Mouse (Mus musculus): Measurements from ENCODE around the gene Enpp4. TPM values are rescaled to one million over a fixed set of nuclear protein-coding genes. Genes with fewer than 3 reads are reported as not detected.

Enpp4 gene
- polyA plus RNA-seq, 1 experiment from 2014 or later = 6.0 TPM

DNA sequence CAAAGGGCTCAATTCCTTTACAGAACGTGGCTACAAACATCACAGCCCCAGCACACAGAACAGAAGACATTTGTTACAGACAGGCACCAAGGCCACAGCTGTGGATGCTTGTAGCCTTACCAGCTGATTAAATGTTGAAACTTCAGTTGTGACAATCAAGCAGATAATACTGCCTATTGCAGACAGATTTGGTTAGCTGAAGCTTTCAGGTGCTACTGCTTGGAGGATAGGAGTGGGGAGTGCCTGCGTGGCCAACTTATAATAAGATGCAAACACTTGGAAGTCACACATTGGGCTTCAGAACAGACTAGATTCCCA is 27.8 kb downstream of the Enpp4 start:
- Histone ChIP-seq H3K36me3 (ENCODE audit: control insufficient read depth, insufficient read depth, low read length) (no peaks in the 10 kb centered on the region), H3K9me3 (ENCODE audit: control insufficient read depth, low read length) (no peaks in the 10 kb centered on the region)
- 68% methylated on average over 2 of the region's 2 CpGs for WGBS

DNA sequence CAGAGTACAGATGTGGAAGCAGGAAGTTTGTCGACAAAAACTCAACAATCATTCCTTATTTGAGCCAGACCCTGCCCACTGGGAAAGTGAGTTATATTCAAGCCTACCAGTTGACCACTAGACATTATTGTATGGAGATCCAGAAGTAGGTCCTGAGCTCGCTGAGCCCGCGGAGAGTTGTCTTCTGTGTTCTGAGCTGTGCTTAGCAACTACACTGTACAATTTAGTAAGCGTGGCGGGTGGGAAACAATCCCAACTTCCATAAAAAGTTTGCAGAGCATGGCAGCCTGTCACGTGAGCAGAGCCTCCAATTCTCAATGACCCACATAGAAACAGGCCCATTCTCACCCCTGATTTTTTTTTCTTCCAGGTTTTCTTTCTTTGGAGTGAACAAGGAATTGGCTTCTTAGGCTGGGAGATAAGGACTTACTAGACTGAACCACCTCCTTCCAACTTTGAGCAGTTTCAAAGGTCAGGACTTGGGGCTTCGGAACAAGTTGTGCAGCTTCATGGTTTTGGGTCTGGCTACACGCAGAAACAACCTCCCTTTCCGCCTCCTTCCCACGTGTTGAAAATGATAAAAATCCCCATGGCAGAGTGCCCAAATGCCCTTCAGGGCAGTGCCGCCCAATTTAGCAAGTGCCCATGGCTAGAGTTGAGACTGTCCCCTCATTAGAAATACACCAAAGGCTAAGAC is 28.3 kb downstream of the Enpp4 start:
- no peak for ATAC-seq (ENCODE audit: low read depth)
- WGBS = 68% methylated on average over 12 of the region's 12 CpGs

More for the DNA sequence above, 27.8 kb downstream of the Enpp4 start:
- no peak overlapping the region for H3K4me2 ChIP-seq (ENCODE audit: low read depth, low read length)
- no peak overlapping the region for H3K27ac ChIP-seq (ENCODE audit: low read length)
- no peak for ATAC-seq (ENCODE audit: low read depth)
- H3K4me3 ChIP-seq (ENCODE audit: low read length) = no peak overlapping the region
- H3K27me3 ChIP-seq (ENCODE audit: control insufficient read depth, insufficient read depth, low read depth, low read length) = no peaks in the 10 kb centered on the region
- H3K4me1 ChIP-seq (replicated peaks; ENCODE audit: control insufficient read depth, insufficient read depth, low read length) = no peaks in the 10 kb centered on the region
- no peak overlapping the region for H3K9ac ChIP-seq (ENCODE audit: low read length)

DNA sequence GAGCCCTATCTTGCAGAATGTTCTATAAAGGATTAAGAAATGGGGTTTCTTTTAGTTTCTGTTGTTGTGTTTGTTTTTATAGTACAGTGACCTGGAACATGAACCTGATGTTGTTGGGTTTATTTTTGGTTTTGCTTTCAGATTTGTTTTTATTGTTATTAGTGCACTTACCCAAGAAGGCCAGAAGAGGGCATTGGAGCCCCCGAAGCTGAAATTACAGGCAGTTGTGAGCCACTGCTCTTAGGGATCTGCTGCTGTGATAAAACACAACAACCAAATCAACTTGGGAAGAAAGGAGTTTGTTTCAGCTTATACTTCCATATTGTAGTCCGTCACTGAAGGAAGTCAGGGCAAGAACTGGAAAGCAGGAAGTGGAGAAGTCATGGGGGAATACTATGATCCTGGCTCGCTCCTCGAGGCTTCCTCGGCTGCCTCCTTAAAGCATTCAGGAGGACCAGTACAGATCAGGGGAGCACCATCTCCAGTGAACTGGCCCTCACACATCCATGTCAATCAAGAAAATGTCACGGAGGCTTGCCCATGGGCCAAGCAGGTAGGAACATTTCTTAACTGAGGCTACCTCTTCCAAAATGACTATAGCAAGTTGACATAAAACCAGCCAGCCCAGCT is 29.4 kb downstream of the Enpp4 start:
- Histone ChIP-seq H3K27me3 (ENCODE audit: control insufficient read depth, insufficient read depth, low read depth, low read length) (no peaks in the 10 kb centered on the region), H3K9me3 (ENCODE audit: control insufficient read depth, low read length) (no peaks in the 10 kb centered on the region), H3K4me3 (ENCODE audit: low read length) (no peak overlapping the region), H3K9ac (ENCODE audit: low read length) (no peak overlapping the region), H3K4me2 (ENCODE audit: low read depth, low read length) (no peak overlapping the region), H3K4me1 (replicated peaks; ENCODE audit: control insufficient read depth, insufficient read depth, low read length) (no peaks in the 10 kb centered on the region), H3K27ac (ENCODE audit: low read length) (no peak overlapping the region), H3K36me3 (ENCODE audit: control insufficient read depth, insufficient read depth, low read length) (no peaks in the 10 kb centered on the region)
- ATAC-seq (ENCODE audit: low read depth) = no peak
- WGBS = 45% methylated on average over 6 of the region's 6 CpGs

More for the DNA sequence above, 28.3 kb downstream of the Enpp4 start:
- no peaks in the 10 kb centered on the region for H3K36me3 ChIP-seq (ENCODE audit: control insufficient read depth, insufficient read depth, low read length)
- no peaks in the 10 kb centered on the region for H3K4me1 ChIP-seq (replicated peaks; ENCODE audit: control insufficient read depth, insufficient read depth, low read length)
- no peak overlapping the region for H3K4me3 ChIP-seq (ENCODE audit: low read length)
- no peak overlapping the region for H3K9ac ChIP-seq (ENCODE audit: low read length)
- no peaks in the 10 kb centered on the region for H3K27me3 ChIP-seq (ENCODE audit: control insufficient read depth, insufficient read depth, low read depth, low read length)
- no peaks in the 10 kb centered on the region for H3K9me3 ChIP-seq (ENCODE audit: control insufficient read depth, low read length)
- H3K27ac ChIP-seq (ENCODE audit: low read length) = no peak overlapping the region
- H3K4me2 ChIP-seq (ENCODE audit: low read depth, low read length) = no peak overlapping the region

DNA sequence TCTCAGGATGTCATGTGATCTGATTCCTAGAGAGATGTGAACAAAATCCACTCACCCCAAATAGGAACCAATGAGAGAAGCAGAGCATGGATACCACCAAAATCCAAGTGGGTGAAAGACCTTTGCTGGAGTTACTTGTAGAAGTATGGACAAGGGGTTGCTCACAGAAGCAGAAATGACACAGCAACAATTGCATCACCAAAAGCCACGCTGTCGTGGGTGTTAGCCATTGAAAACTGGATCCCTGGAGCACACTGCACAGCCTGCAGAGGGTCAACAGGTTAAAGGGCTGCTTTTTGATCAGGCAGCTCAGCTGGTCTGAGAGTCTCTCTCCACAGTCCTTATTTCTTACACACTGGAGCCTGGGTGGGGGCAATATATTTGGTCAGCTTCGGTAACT is 30.0 kb downstream of the Enpp4 start:
- WGBS = 71% methylated on average over 3 of the region's 3 CpGs
- no peaks in the 10 kb centered on the region for H3K9me3 ChIP-seq (ENCODE audit: control insufficient read depth, low read length)
- ATAC-seq (ENCODE audit: low read depth) = no peak
- no peak overlapping the region for H3K27ac ChIP-seq (ENCODE audit: low read length)
- H3K4me2 ChIP-seq (ENCODE audit: low read depth, low read length) = no peak overlapping the region
- no peaks in the 10 kb centered on the region for H3K4me1 ChIP-seq (replicated peaks; ENCODE audit: control insufficient read depth, insufficient read depth, low read length)
- no peaks in the 10 kb centered on the region for H3K36me3 ChIP-seq (ENCODE audit: control insufficient read depth, insufficient read depth, low read length)
- no peak overlapping the region for H3K4me3 ChIP-seq (ENCODE audit: low read length)
- no peak overlapping the region for H3K9ac ChIP-seq (ENCODE audit: low read length)
- no peaks in the 10 kb centered on the region for H3K27me3 ChIP-seq (ENCODE audit: control insufficient read depth, insufficient read depth, low read depth, low read length)

DNA sequence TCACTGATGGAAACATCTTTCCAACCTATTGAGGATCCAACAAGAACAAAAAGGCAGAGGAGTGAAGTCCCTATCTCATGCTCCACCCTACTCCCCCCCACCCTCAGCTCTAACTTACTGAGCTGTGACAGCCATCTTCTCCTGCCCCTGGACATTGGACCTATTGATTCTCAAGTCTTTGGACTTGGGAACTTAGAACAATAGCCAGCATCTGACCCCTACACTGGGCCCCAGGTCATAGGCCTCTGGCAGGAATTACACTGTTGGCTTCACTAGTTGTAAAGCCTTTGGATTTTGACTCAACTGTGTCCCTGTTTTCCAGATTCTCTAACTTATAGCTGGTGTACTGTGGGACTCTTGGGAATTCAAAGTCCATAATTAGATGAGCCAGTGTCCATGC is 33.9 kb downstream of the Enpp4 start:
- Histone ChIP-seq H3K4me2 (ENCODE audit: low read depth, low read length) (no peak overlapping the region), H3K9ac (ENCODE audit: low read length) (no peak overlapping the region), H3K27me3 (ENCODE audit: control insufficient read depth, insufficient read depth, low read depth, low read length) (no peaks in the 10 kb centered on the region), H3K4me1 (replicated peaks; ENCODE audit: control insufficient read depth, insufficient read depth, low read length) (no peaks in the 10 kb centered on the region), H3K36me3 (ENCODE audit: control insufficient read depth, insufficient read depth, low read length) (no peaks in the 10 kb centered on the region), H3K27ac (ENCODE audit: low read length) (no peak overlapping the region), H3K9me3 (ENCODE audit: control insufficient read depth, low read length) (no peaks in the 10 kb centered on the region), H3K4me3 (ENCODE audit: low read length) (no peak overlapping the region)
- no peak for ATAC-seq (ENCODE audit: low read depth)

DNA sequence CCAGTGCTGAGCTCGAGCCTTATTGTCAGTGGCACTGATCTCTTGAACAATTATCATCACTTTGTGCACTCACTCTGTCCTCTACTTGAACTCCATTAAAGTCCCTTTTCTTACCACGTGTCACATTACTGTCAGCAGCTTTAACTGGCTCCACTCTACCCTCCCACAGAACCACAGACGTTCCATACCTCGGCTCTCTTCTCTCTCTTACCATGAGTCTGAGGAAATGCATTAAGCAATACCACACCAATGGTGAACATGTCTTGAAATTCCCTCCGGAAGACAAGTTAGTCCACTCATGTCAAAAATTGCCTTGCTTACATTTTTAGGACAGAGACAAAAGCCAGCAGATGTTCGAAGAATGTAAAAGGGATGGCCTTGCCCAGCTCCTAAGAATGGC is 36.7 kb downstream of the Enpp4 start:
- no peaks in the 10 kb centered on the region for H3K4me1 ChIP-seq (replicated peaks; ENCODE audit: control insufficient read depth, insufficient read depth, low read length)
- no peak for ATAC-seq (ENCODE audit: low read depth)
- no peak overlapping the region for H3K27ac ChIP-seq (ENCODE audit: low read length)
- 70% methylated on average over 6 of the region's 6 CpGs for WGBS
- no peak overlapping the region for H3K4me2 ChIP-seq (ENCODE audit: low read depth, low read length)
- no peak overlapping the region for H3K4me3 ChIP-seq (ENCODE audit: low read length)
- H3K27me3 ChIP-seq (ENCODE audit: control insufficient read depth, insufficient read depth, low read depth, low read length) = no peaks in the 10 kb centered on the region
- H3K9me3 ChIP-seq (ENCODE audit: control insufficient read depth, low read length) = no peaks in the 10 kb centered on the region
- no peak overlapping the region for H3K9ac ChIP-seq (ENCODE audit: low read length)
- no peaks in the 10 kb centered on the region for H3K36me3 ChIP-seq (ENCODE audit: control insufficient read depth, insufficient read depth, low read length)

DNA sequence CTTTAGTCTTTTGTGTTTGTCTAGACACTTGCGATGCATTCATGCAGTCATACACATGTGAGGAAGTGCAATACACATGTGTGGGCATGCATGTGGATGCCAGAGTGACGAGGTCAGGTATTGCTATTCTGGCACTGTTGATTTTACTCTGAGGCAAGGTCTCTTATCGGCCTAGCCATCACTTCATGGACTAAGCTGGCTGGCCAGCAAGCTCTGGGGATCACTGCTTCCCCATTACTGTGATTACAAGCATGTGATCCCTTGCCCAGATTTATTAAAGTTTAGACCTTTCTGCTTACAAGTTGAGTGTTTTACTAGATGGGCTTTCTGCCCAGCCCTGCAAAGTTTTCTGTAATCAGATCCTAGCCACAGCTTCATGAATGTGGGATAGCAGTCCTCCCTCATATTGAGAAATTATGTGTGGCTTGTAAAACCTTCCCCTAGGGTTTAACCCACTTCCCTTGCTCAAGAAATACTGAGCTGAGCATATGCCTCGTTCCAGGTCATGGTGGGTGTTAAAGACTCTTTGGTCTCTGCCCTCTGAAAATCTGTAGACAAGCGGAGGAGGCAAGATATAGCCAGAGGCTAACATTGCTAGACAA is 44.2 kb downstream of the Enpp4 start:
- Histone ChIP-seq H3K27ac (ENCODE audit: low read length) (no peak overlapping the region), H3K36me3 (ENCODE audit: control insufficient read depth, insufficient read depth, low read length) (no peaks in the 10 kb centered on the region), H3K27me3 (ENCODE audit: control insufficient read depth, insufficient read depth, low read depth, low read length) (no peaks in the 10 kb centered on the region), H3K4me1 (replicated peaks; ENCODE audit: control insufficient read depth, insufficient read depth, low read length) (no peaks in the 10 kb centered on the region), H3K9ac (ENCODE audit: low read length) (no peak overlapping the region), H3K4me3 (ENCODE audit: low read length) (no peak overlapping the region), H3K9me3 (ENCODE audit: control insufficient read depth, low read length) (no peaks in the 10 kb centered on the region), H3K4me2 (ENCODE audit: low read depth, low read length) (no peak overlapping the region)
- 72% methylated on average over 5 of the region's 5 CpGs for WGBS
- no peak for ATAC-seq (ENCODE audit: low read depth)

DNA sequence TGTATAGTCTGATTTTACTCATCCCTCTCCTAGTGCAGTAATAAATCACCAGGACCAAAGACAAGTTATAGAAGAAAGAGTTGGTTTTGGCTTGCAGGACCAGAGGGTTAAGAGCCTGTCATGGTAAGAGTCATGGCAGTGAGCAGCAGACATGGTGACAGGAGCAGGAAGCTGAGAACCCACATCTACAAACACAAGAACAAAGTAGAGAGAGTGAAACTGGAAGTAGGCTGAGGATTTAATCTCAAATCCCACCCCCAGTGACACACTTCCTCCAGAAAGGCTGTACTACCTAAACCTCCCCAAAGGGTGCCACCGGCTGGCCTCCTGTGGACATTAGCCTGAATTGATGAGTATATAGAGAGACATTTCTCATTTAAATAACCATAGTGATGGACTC is 44.8 kb downstream of the Enpp4 start:
- ATAC-seq (ENCODE audit: low read depth) = no peak
- WGBS = 93% methylated on average over 1 of the region's 1 CpGs

DNA sequence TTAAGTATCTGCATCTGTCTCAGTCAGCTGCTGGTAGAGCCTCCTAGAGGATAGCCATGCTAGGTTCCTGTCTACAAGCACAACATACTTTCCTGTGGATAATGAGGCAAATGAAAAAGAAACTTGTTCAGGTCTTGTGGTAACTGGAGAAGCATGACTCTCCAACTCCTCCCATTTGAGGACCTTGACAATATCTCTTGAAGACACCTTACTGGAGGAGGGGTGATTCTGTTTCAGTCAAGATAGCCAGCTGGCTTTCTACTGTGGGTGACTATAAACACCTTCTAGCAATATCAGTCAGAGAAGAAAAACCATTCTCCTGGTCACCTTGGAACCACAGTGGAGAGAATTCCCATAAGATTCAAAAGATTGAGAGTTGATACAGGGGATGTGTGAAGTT is 47.5 kb downstream of the Enpp4 start:
- Histone ChIP-seq H3K9me3 (ENCODE audit: control insufficient read depth, low read length) (no peaks in the 10 kb centered on the region), H3K36me3 (ENCODE audit: control insufficient read depth, insufficient read depth, low read length) (no peaks in the 10 kb centered on the region), H3K27ac (ENCODE audit: low read length) (no peak overlapping the region), H3K4me2 (ENCODE audit: low read depth, low read length) (no peak overlapping the region), H3K27me3 (ENCODE audit: control insufficient read depth, insufficient read depth, low read depth, low read length) (no peaks in the 10 kb centered on the region), H3K4me3 (ENCODE audit: low read length) (no peak overlapping the region), H3K4me1 (replicated peaks; ENCODE audit: control insufficient read depth, insufficient read depth, low read length) (no peaks in the 10 kb centered on the region), H3K9ac (ENCODE audit: low read length) (no peak overlapping the region)
- no peak for ATAC-seq (ENCODE audit: low read depth)

More for the DNA sequence above, 44.8 kb downstream of the Enpp4 start:
- no peak overlapping the region for H3K4me3 ChIP-seq (ENCODE audit: low read length)
- H3K9me3 ChIP-seq (ENCODE audit: control insufficient read depth, low read length) = no peaks in the 10 kb centered on the region
- H3K36me3 ChIP-seq (ENCODE audit: control insufficient read depth, insufficient read depth, low read length) = no peaks in the 10 kb centered on the region
- H3K27me3 ChIP-seq (ENCODE audit: control insufficient read depth, insufficient read depth, low read depth, low read length) = no peaks in the 10 kb centered on the region
- no peaks in the 10 kb centered on the region for H3K4me1 ChIP-seq (replicated peaks; ENCODE audit: control insufficient read depth, insufficient read depth, low read length)
- H3K4me2 ChIP-seq (ENCODE audit: low read depth, low read length) = no peak overlapping the region
- no peak overlapping the region for H3K9ac ChIP-seq (ENCODE audit: low read length)
- H3K27ac ChIP-seq (ENCODE audit: low read length) = no peak overlapping the region
